ENCODE assay signal across 21 mouse cellular contexts in the genomic region with DNA sequence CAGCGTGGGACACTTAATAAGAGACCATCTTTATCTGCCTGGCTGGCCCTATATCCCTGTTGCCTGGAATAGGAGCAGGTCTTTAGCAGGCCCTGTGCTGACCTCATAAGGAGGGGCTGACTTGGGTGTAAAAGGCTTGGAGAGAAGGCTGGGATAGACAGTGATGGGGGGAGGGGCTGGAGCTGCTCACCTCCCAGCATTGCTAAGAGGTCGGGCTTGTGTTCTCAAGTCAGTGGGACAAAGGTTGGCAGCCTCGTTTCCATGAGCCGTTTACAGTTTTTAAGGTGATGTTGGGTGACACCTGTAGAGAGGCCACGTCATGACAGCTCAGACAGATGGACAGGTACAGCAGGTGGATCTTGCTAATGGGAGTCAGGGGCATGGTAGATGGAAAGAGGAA. TPM values are rescaled to one million over a fixed set of nuclear protein-coding genes. Genes with fewer than 3 reads are reported as not detected.
A peak's percentile ranks its signal among the peaks of the same experiment; 100 is the strongest.
DNase-seq lines count a peak whose midpoint lies in the region; TF ChIP-seq lines count a peak whose summit lies in the region.
"Had no signal": no experiment of that assay in that cellular context is flagged by ENCODE, and none has a peak within 500 bp of the region (broad histone marks: within the 10 kb centered on the region; RNA-seq: fewer than 3 reads in every experiment).

No protein-coding gene starts in this region.

- H3K27ac ChIP-seq in layer of hippocampus, adult 2 months: 0 out of 2 replicates have a peak overlapping the region, but pooled peaks have one; percentile 77
- H3K27ac ChIP-seq: embryonic facial prominence, embryonic 15.5 days; forebrain, embryonic 10.5 days; heart, adult 2 months; heart, embryonic 15.5 days; hindbrain, embryonic 10.5 days; hindbrain, embryonic 15.5 days had no signal

- DNase-seq in kidney, adult 18-20 months: peak; percentile 31
- DNase-seq in kidney, postnatal 4 days: no peak
- DNase-seq in layer of hippocampus, adult 2 months (ENCODE audit: low spot score in 2 of 2): no peak
- no peak for DNase-seq in layer of hippocampus, postnatal 36 days
- DNase-seq in kidney, postnatal 25 days: peak; percentile 45 to 67
- no peak for DNase-seq in left cerebral cortex, adult 9 months (ENCODE audit: low spot score in 2 of 2)
- no peak for DNase-seq in B cell, adult 2 months
- DNase-seq: adrenal gland, postnatal 10 days; cerebellum, adult 11 months; cerebellum, adult 8-10 months; cerebellum, postnatal 14 days; embryo, embryonic 11 days; gastrocnemius, postnatal 10 days; heart, adult 2 months had no signal

- no peak overlapping the region for H3K4me3 ChIP-seq in layer of hippocampus, adult 2 months
- H3K4me3 ChIP-seq: embryonic facial prominence, embryonic 15.5 days; erythroblast, embryonic 14.5 days; forebrain, embryonic 10.5 days; forebrain, embryonic 15.5 days; heart, adult 2 months; heart, embryonic 15.5 days; hindbrain, embryonic 10.5 days; hindbrain, embryonic 15.5 days had no signal

- TF ChIP-seq CTCF in layer of hippocampus, adult 2 months (conservative IDR thresholded peaks at IDR 0.05): no peak

RNA-seq across cellular contexts. Expression of a gene that starts 24.5 kb away (rescaled TPM):
- total RNA-seq in layer of hippocampus, adult 2 months (2021): 10 to 100 TPM; 17.7 to 18.3 TPM
- total RNA-seq in layer of hippocampus, postnatal 36 days (2021): 10 to 100 TPM; 19.3 to 21.3 TPM

RNA-seq across cellular contexts. Expression of a gene that starts 26.4 kb away (rescaled TPM):
- total RNA-seq in layer of hippocampus, adult 2 months (2021): 10 to 100 TPM; 67.4 to 70.2 TPM
- 10 to 100 TPM; 61.7 to 66.0 TPM for total RNA-seq in layer of hippocampus, postnatal 36 days (2021)

Comparison
In these comparisons a context has a peak if more than half of its experiments do, and no peak if none do; other contexts are left out.
1. DNase-seq: peak in kidney, adult 18-20 months (single experiment) and kidney, postnatal 25 days (2 of 2); none in kidney, postnatal 4 days (0 of 2), layer of hippocampus, adult 2 months (0 of 2), layer of hippocampus, postnatal 36 days (0 of 2), left cerebral cortex, adult 9 months (0 of 2) and B cell, adult 2 months (0 of 2).